Mouse (Mus musculus): ENCODE data around the gene Ppp1r15a.

- TF ChIP-seq CTCF (IDR thresholded peaks at IDR 0.05; ENCODE audit: extremely low read depth, insufficient read depth, insufficient read length, insufficient replicate concordance) = no peak
- no peak for TF ChIP-seq POLR2A (IDR thresholded peaks at IDR 0.05; ENCODE audit: low read depth, low read length)
These were observed 17.5 kb downstream of the Ppp1r15a start for GRCm38 (mm10) chr7:45508561-45508960.
